ENCODE assay signal across 9 mouse cellular contexts in genomic region chr14:116928395-116928794, GRCm38 (mm10). TPM values are rescaled to one million over a fixed set of nuclear protein-coding genes. Genes with fewer than 3 reads are reported as not detected.
DNase-seq lines count a peak whose midpoint lies in the region; ATAC-seq lines count a peak whose summit lies in the region.
"Had no signal": no experiment of that assay in that cellular context is flagged by ENCODE, and none has a peak within 500 bp of the region (broad histone marks: within the 10 kb centered on the region; RNA-seq: fewer than 3 reads in every experiment).

No protein-coding gene starts in this region.

- intact Hi-C loops in heart, postnatal 14 days (cut with DNase I), result loop anchor here (10.0 kb wide), 1 partner anchor 166 kb away; no protein-coding TSS in a partner anchor

- no peaks in the 10 kb centered on the region for H3K27me3 ChIP-seq in heart, embryonic 10.5 days (ENCODE audit: insufficient read depth, poor library complexity, severe bottlenecking)
- no peaks in the 10 kb centered on the region for H3K27me3 ChIP-seq in hindbrain, embryonic 10.5 days (ENCODE audit: insufficient read depth, poor library complexity, severe bottlenecking)
- H3K27me3 ChIP-seq in midbrain, embryonic 11.5 days (ENCODE audit: control insufficient read depth, insufficient read depth, low read length), result no peaks in the 10 kb centered on the region

- H3K4me2 ChIP-seq in midbrain, embryonic 11.5 days, result peak overlapping the region; percentile 76

- no peaks in the 10 kb centered on the region for H3K9me3 ChIP-seq in heart, embryonic 10.5 days
- H3K9me3 ChIP-seq in hindbrain, embryonic 10.5 days, result no peaks in the 10 kb centered on the region
- no peaks in the 10 kb centered on the region for H3K9me3 ChIP-seq in midbrain, embryonic 11.5 days (ENCODE audit: control insufficient read depth, low read length)

- H3K4me3 ChIP-seq in heart, embryonic 10.5 days, result peak overlapping the region; percentile 82
- H3K4me3 ChIP-seq in hindbrain, embryonic 10.5 days, result peak overlapping the region; percentile 74
- H3K4me3 ChIP-seq in midbrain, embryonic 11.5 days (ENCODE audit: low read depth, low read length), result peak overlapping the region; percentile 90

- DNase-seq in heart, embryonic 10.5 days (ENCODE audit: low spot score), result no peak
- no peak for DNase-seq in heart, postnatal 14 days
- peak; percentile 72 for DNase-seq in NIH3T3 (ENCODE audit: low read depth)
- DNase-seq in hindbrain, embryonic 10.5 days (ENCODE audit: low spot score), result no peak
- DNase-seq in midbrain, embryonic 11.5 days (ENCODE audit: low spot score, missing footprints), result no peak
- DNase-seq in adrenal gland, adult 2 months, result no peak
- DNase-seq in retina, postnatal 1 day, result no peak
- DNase-seq in layer of hippocampus, adult 9-10 months (ENCODE audit: low spot score), result no peak

- peak overlapping the region; percentile 96; the same call in 1 of the 2 replicates for H3K9ac ChIP-seq in midbrain, embryonic 11.5 days (ENCODE audit: low read length)
- H3K9ac ChIP-seq: liver, embryonic 14.5 days had no signal

- peaks cover 12% of the 10 kb centered on the region for H3K4me1 ChIP-seq in heart, embryonic 10.5 days
- H3K4me1 ChIP-seq in hindbrain, embryonic 10.5 days (replicated peaks), result peaks cover 37% of the 10 kb centered on the region
- peaks cover 12% of the 10 kb centered on the region for H3K4me1 ChIP-seq in midbrain, embryonic 11.5 days (ENCODE audit: control insufficient read depth, insufficient read depth, low read length)

- no peak overlapping the region for H3K27ac ChIP-seq in heart, embryonic 10.5 days
- H3K27ac ChIP-seq in hindbrain, embryonic 10.5 days, result peak overlapping the region; percentile 98
- H3K27ac ChIP-seq in midbrain, embryonic 11.5 days (ENCODE audit: low read depth, low read length), result no peak overlapping the region
- H3K27ac ChIP-seq: liver, embryonic 14.5 days had no signal

- ATAC-seq in midbrain, embryonic 11.5 days (ENCODE audit: low FRiP score), result no peak

- no peaks in the 10 kb centered on the region for H3K36me3 ChIP-seq in heart, embryonic 10.5 days
- H3K36me3 ChIP-seq in hindbrain, embryonic 10.5 days, result no peaks in the 10 kb centered on the region
- H3K36me3 ChIP-seq in midbrain, embryonic 11.5 days (ENCODE audit: control insufficient read depth, insufficient read depth, low read length), result no peaks in the 10 kb centered on the region

- 43% methylated on average over 2 of the region's 2 CpGs for WGBS in heart, embryonic 10.5 days
- 59% methylated on average over 2 of the region's 2 CpGs for WGBS in hindbrain, embryonic 10.5 days
- 58% methylated on average over 2 of the region's 2 CpGs for WGBS in midbrain, embryonic 11.5 days

RNA-seq across cellular contexts. Expression of gene Gpc6, which starts 3.3 kb away (rescaled TPM):
- 12.3 and 31.8 TPM in 2 replicates for polyA plus RNA-seq in heart, embryonic 10.5 days (2016; fragmentation: Nextera tagmentation; extraction: Ambion mirVana)
- 10 to 100 TPM; 21.1 to 22.5 TPM for total RNA-seq in heart, postnatal 14 days (2021)
- 34.3 and 39.0 TPM in 2 replicates for polyA plus RNA-seq in hindbrain, embryonic 10.5 days (2016; fragmentation: Nextera tagmentation; extraction: Ambion mirVana)
- polyA plus RNA-seq in midbrain, embryonic 11.5 days (2014; fragmentation: Nextera tagmentation; extraction: Ambion mirVana), result 24.6 and 25.1 TPM in 2 replicates
- total RNA-seq in adrenal gland, adult 2 months (2021), result 10 to 100 TPM in 1 of 2 experiments, 1 to 10 TPM in 1; 9.5 to 12.2 TPM
- 2.6 and 5.1 TPM in 2 replicates for polyA plus RNA-seq in adrenal gland, adult 2 months (2012; rRNA removed)
